Mouse (Mus musculus): ENCODE data around the gene Zfand2a. TPM values are rescaled to one million over a fixed set of nuclear protein-coding genes. Genes with fewer than 3 reads are reported as not detected.

Gene Zfand2a
- 4.1 and 6.9 TPM in 2 replicates for polyA plus RNA-seq (2011; ENCODE audit: insufficient read depth, insufficient read length, low replicate concordance, missing spikeins)

- Histone ChIP-seq H3K4me3 (replicated peaks; ENCODE audit: control insufficient read depth, low read depth, low read length) (peak within 1 kb of the TSS; percentile 94), H3K4me1 (ENCODE audit: control insufficient read depth, insufficient read depth, low read length) (peaks cover 4% of the 10 kb centered on the region; the same call in 1 of the 2 replicates), H3K27ac (ENCODE audit: control insufficient read depth, insufficient read depth, low read depth, low read length, poor library complexity) (peak within 1 kb of the TSS; percentile 52)
- under 1% methylated on average over 42 of the region's 42 CpGs for WGBS
- TF ChIP-seq CTCF (IDR thresholded peaks at IDR 0.05; ENCODE audit: control insufficient read depth, insufficient read depth, low read length) (no peak), POLR2A (IDR thresholded peaks at IDR 0.05; ENCODE audit: borderline replicate concordance, control insufficient read depth, low read depth, low read length) (peak; percentile 70)
Observed at GRCm38 (mm10) chr5:139484185-139484814, at the start of gene Zfand2a. Gene Zfand2a, minus strand, starts transcription at chr5:139484549.

GRCm38 (mm10) chr5:139528851-139529250 is 44.5 kb upstream of the Zfand2a start:
- WGBS: 57% methylated on average over 7 of the region's 7 CpGs
- TF ChIP-seq POLR2A (IDR thresholded peaks at IDR 0.05; ENCODE audit: borderline replicate concordance, control insufficient read depth, low read depth, low read length) (no peak), CTCF (IDR thresholded peaks at IDR 0.05; ENCODE audit: control insufficient read depth, insufficient read depth, low read length) (no peak)
- Histone ChIP-seq H3K27ac (ENCODE audit: control insufficient read depth, insufficient read depth, low read depth, low read length, poor library complexity) (no peak overlapping the region), H3K4me1 (ENCODE audit: control insufficient read depth, insufficient read depth, low read length) (no peaks in the 10 kb centered on the region), H3K4me3 (replicated peaks; ENCODE audit: control insufficient read depth, low read depth, low read length) (no peak overlapping the region)

- TF ChIP-seq POLR2A (IDR thresholded peaks at IDR 0.05; ENCODE audit: borderline replicate concordance, control insufficient read depth, low read depth, low read length) (no peak), CTCF (IDR thresholded peaks at IDR 0.05; ENCODE audit: control insufficient read depth, insufficient read depth, low read length) (no peak)
- Histone ChIP-seq H3K27ac (ENCODE audit: control insufficient read depth, insufficient read depth, low read depth, low read length, poor library complexity) (no peak overlapping the region), H3K4me3 (replicated peaks; ENCODE audit: control insufficient read depth, low read depth, low read length) (no peak overlapping the region), H3K4me1 (ENCODE audit: control insufficient read depth, insufficient read depth, low read length) (no peaks in the 10 kb centered on the region)
- 84% methylated on average over 10 of the region's 10 CpGs for WGBS
Observed at GRCm38 (mm10) chr5:139521987-139522386, 37.6 kb upstream of the Zfand2a start.

GRCm38 (mm10) chr5:139520069-139520834 is 35.9 kb upstream of the Zfand2a start:
- WGBS: 62% methylated on average over 14 of the region's 14 CpGs
- H3K27ac ChIP-seq (ENCODE audit: control insufficient read depth, insufficient read depth, low read depth, low read length, poor library complexity): no peak overlapping the region
- H3K4me3 ChIP-seq (replicated peaks; ENCODE audit: control insufficient read depth, low read depth, low read length): no peak overlapping the region
- no peak for TF ChIP-seq CTCF (IDR thresholded peaks at IDR 0.05; ENCODE audit: control insufficient read depth, insufficient read depth, low read length)
- no peak for TF ChIP-seq POLR2A (IDR thresholded peaks at IDR 0.05; ENCODE audit: borderline replicate concordance, control insufficient read depth, low read depth, low read length)
- H3K4me1 ChIP-seq (ENCODE audit: control insufficient read depth, insufficient read depth, low read length): no peaks in the 10 kb centered on the region

GRCm38 (mm10) chr5:139516281-139516680 is 31.9 kb upstream of the Zfand2a start:
- 46% methylated on average over 11 of the region's 11 CpGs for WGBS
- Histone ChIP-seq H3K4me3 (replicated peaks; ENCODE audit: control insufficient read depth, low read depth, low read length) (no peak overlapping the region), H3K27ac (ENCODE audit: control insufficient read depth, insufficient read depth, low read depth, low read length, poor library complexity) (no peak overlapping the region), H3K4me1 (ENCODE audit: control insufficient read depth, insufficient read depth, low read length) (no peaks in the 10 kb centered on the region)
- TF ChIP-seq POLR2A (IDR thresholded peaks at IDR 0.05; ENCODE audit: borderline replicate concordance, control insufficient read depth, low read depth, low read length) (no peak), CTCF (IDR thresholded peaks at IDR 0.05; ENCODE audit: control insufficient read depth, insufficient read depth, low read length) (no peak)

GRCm38 (mm10) chr5:139512201-139512600 is 27.9 kb upstream of the Zfand2a start:
- no peak overlapping the region for H3K4me3 ChIP-seq (replicated peaks; ENCODE audit: control insufficient read depth, low read depth, low read length)
- H3K27ac ChIP-seq (ENCODE audit: control insufficient read depth, insufficient read depth, low read depth, low read length, poor library complexity): no peak overlapping the region
- no peaks in the 10 kb centered on the region for H3K4me1 ChIP-seq (ENCODE audit: control insufficient read depth, insufficient read depth, low read length)
- TF ChIP-seq CTCF (IDR thresholded peaks at IDR 0.05; ENCODE audit: control insufficient read depth, insufficient read depth, low read length): no peak
- TF ChIP-seq POLR2A (IDR thresholded peaks at IDR 0.05; ENCODE audit: borderline replicate concordance, control insufficient read depth, low read depth, low read length): no peak
- WGBS: 85% methylated on average over 4 of the region's 4 CpGs

- Histone ChIP-seq H3K4me3 (replicated peaks; ENCODE audit: control insufficient read depth, low read depth, low read length) (no peak overlapping the region), H3K4me1 (ENCODE audit: control insufficient read depth, insufficient read depth, low read length) (no peaks in the 10 kb centered on the region), H3K27ac (ENCODE audit: control insufficient read depth, insufficient read depth, low read depth, low read length, poor library complexity) (no peak overlapping the region)
- TF ChIP-seq CTCF (IDR thresholded peaks at IDR 0.05; ENCODE audit: control insufficient read depth, insufficient read depth, low read length) (no peak), POLR2A (IDR thresholded peaks at IDR 0.05; ENCODE audit: borderline replicate concordance, control insufficient read depth, low read depth, low read length) (no peak)
- WGBS: 18% methylated on average over 17 of the region's 17 CpGs
Observed at GRCm38 (mm10) chr5:139510682-139511366, 26.5 kb upstream of the Zfand2a start.

GRCm38 (mm10) chr5:139506207-139506606 is 21.9 kb upstream of the Zfand2a start:
- TF ChIP-seq CTCF (IDR thresholded peaks at IDR 0.05; ENCODE audit: control insufficient read depth, insufficient read depth, low read length) (no peak), POLR2A (IDR thresholded peaks at IDR 0.05; ENCODE audit: borderline replicate concordance, control insufficient read depth, low read depth, low read length) (no peak)
- WGBS: 24% methylated on average over 5 of the region's 5 CpGs
- no peak overlapping the region for H3K4me3 ChIP-seq (replicated peaks; ENCODE audit: control insufficient read depth, low read depth, low read length)
- no peaks in the 10 kb centered on the region for H3K4me1 ChIP-seq (ENCODE audit: control insufficient read depth, insufficient read depth, low read length)
- H3K27ac ChIP-seq (ENCODE audit: control insufficient read depth, insufficient read depth, low read depth, low read length, poor library complexity): no peak overlapping the region
